Mouse (Mus musculus) cerebellum, adult 2 months (tissue): ENCODE measurements at regions not wholly inside any gene's neighbourhood (a gene's known extent, or its start where the extent isn't known, plus 50 kb on each side); places are given as distances from the start of the nearest gene placed in this dataset.

ENCODE experiments used
- CTCF ChIP-seq: fragments of 200-500 bp; IDR thresholded peaks from 2 replicates; pipeline ENCODE4 v1.5.1; 2011; ENCODE audit warnings: low read depth, mild to moderate bottlenecking, control low read depth, low read length, moderate library complexity, borderline replicate concordance; ENCODE audit not compliant: insufficient read depth
- POLR2A ChIP-seq: fragments of 200-500 bp; IDR thresholded peaks from 2 replicates; pipeline ENCODE4 v1.6.1; 2011; ENCODE audit warnings: low read length, control low read depth, borderline replicate concordance; ENCODE audit not compliant: insufficient read depth

GRCm38 (mm10) chr12:99118381-99119115 is 198.2 kb downstream of the Ttc8 start:
- TF ChIP-seq CTCF (peak; percentile 21; the same call in 1 of the 2 replicates), POLR2A (no peak)
